Mouse (Mus musculus): ENCODE results near the gene Lefty1. TPM values are rescaled to one million over a fixed set of nuclear protein-coding genes. Genes with fewer than 3 reads are reported as not detected.
"Not testable (repeated sequence)": the region's sequence is repeated elsewhere in the genome, so short reads cannot be mapped to it uniquely, and the experiment has no call there.

Lefty1 gene
- total RNA-seq, 2 experiments from 2014 or later = 0.96 to 1.5 TPM

DNA sequence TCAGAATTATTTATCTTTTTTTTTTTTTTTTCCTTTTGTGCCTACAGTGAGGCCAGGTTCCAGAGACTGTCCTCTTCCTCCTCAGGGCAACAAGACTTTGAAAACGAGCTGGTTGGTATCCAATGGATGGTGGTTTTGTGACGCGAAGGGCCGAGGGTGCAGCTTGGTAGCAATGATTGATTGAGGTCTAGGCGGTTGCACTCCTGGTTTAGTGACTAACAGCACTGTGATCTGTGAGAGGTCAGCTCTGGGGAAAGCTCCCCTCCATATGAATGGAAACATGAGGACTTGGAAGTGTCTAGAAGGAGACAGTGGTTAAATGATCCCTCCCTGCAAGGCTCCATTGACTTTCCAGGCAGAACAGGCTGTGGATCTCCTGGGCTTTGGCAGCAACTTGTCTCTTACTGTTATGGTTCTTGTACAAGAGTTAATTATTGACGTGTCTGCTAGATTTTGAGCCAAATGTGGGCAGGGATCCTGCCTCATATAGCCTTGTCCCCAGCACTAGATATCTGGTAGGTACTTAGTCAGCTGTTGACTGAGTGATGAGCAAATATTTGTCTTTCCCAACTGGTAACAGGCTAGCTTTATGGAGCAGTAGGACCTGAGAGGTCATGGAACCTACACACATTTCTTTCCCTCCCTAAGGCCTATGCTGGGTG, 17.4 kb downstream of the Lefty1 start:
- DNase-seq (ENCODE audit: low spot score in 2 of 2) = no peak

DNA sequence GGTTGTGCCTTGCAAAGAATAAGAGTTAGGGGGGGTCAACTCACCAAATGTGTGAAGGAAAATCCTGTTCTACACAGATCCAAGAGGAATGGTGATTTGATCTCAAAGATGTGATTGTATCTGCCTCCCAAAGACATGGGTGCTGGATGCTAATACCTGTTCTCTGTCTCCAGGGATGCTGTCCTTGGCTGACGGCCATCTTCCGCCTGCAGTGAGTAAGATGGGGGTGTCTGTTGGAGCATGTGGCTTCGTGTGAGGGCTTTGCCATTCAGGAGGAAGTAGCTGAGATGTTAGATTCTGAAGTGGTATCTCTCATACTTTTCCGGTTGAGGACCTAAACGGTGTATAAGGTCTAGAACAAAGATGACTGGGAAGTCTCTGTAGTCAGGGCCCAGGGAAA, 18.0 kb downstream of the Lefty1 start:
- no peak for DNase-seq (ENCODE audit: low spot score in 2 of 2)

DNA sequence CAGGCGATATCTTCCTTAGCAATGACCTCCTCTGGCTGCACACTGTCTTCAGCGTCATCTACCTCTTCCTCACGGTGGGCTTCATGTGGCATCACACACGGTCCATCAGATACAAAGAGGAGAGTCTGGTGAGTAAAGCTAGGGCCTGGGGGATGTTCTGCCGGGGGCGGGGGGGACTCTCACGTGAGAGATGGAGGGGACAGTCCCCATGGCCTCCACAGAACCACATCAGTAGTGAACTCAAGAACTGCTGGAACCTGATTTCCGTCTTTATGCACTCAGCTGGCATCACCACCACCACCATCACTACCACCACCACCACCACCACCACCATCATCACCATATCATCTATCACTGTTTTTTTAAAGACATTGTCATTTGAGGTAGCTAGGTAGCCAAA, 21.6 kb downstream of the Lefty1 start:
- no peak for DNase-seq (ENCODE audit: low spot score in 2 of 2)

DNA sequence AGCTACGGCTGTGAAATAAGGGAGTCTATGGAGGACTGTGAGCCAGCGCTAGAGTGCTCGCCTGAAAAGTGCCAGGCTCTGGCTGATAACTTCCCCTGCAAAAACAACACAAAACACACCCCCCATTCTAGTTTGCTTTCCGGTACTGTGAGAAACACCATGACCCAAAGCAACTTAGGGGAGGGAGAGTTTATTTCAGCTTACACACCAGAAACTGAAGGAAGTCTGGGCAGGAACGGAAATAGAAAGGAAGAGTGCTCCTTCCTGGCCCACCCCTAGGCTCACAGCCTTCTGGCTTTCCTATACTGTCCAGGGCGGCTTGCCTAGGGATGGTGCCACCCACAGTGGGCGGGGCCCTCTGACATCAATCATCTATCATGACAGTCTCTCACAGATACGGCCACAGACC, 22.2 kb downstream of the Lefty1 start:
- no peak for DNase-seq (ENCODE audit: low spot score in 2 of 2)

DNA sequence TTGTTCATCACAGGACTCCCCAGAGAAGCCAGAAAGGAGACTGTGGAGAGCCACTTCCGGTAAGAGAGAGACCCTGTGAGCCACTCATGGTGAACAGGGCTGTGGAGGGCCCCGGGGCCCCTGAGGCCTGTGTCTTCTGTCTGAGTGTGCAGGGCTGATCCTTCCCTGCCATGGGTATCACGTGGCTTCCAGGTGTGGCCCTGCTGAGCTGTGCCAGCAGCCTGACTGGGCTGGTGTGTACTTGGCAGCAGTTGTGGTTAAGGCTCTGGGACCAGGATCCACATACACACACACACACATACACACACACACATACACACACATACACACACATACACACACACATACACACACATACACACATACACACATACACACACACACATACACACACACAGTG, 23.2 kb downstream of the Lefty1 start:
- no peak for DNase-seq (ENCODE audit: low spot score in 2 of 2)

DNA sequence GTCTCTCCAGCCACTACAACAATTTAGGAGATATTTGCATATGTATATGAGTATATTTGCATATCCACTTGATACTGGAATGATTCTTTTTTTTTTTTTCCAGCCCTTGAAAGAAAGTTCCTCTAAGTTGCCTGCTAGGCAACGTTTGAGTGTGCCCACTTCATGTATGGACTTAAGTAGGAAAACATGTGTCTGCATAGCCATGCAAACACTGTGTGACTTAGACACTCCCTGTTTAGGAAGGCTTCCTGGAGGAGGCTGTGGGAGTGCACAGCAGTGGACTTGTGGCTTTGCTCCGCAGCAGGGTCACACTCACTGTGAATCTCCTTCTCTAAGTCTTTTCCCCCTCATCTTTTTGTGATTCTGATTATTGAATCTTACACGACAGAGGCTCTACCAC, 24.0 kb downstream of the Lefty1 start:
- DNase-seq (ENCODE audit: low spot score in 2 of 2) = no peak

DNA sequence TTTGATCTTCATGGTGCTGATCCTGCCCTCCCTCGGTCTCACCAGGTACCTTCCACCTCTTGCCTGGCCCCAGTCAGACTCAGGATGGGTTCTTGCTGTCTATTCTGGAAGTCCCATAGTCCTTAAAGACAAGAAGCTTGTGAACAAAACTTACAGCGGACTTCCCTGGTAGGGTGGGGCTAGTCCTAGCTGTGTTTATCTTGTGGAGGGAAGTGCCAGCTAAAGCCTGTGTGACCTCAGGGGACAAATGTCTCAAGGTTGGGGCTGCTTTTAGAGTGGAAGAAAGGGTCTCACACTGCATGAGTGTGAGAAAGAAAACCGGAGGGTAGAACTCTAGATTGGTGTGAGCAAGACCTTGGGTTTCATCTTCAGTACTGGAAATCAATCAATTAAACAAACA, 31.0 kb downstream of the Lefty1 start:
- DNase-seq (ENCODE audit: low spot score in 2 of 2) = no peak

DNA sequence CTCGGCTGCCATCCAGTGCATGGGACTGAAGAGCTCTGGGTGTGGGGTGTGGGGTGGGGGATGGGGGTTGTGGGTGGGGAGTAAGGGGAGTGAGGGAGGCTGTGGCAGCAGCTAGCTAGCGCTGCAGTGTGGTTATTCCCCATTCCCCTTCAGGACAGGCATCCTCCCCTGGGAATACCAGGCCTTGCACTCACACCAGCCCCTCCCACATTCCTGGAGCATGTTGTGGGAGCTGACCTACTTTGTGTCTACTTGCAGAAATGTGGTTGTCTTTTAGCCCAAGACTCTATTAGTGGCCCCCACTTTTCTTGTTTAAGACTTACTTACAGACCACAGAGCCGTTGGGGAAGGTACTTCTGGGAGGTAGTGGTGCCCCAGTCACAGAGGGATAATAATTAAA, 31.7 kb downstream of the Lefty1 start:
- DNase-seq (ENCODE audit: low spot score in 2 of 2) = peak in 1 of 2 experiments; percentile 45

DNA sequence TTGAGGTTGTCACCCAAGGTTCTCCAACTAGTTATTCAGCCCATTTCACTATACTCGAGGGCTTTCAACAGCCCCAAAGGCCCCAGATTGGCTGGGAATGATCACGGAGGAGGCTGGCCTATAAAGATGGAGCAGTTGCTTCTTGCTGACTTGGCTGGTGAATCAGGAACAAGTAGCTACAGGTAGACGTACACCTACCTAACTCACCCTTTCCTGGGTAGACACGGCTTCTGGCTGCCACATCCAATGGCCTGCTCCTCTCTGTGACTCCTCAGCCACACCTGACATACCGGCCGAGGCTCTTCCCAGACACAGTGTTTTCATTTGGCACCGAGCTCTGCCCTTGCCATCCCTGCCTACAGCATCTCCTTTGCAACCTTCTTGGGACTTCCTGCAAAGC, 32.4 kb downstream of the Lefty1 start:
- DNase-seq (ENCODE audit: low spot score in 2 of 2) = no peak

DNA sequence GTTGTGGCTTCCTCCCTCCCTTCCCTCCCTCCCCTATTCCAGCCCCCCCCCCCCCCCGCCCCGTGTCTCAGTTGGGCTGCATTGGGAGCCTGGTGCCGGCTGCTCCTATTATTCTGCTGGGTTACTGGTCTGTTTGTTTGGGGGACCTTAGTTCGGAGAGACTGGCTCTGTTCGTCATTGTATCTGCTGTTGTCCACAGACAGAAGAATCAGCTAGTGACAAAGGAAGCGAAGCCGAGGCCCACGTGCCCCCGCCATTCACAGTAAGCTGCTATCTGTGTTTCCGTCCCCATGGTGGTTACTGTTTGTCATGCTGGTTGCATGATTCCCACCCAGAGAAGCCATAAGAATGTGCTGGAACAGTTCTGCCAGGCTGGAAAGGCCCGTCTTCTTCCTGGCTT, 38.1 kb downstream of the Lefty1 start:
- no peak for DNase-seq (ENCODE audit: low spot score in 2 of 2)

DNA sequence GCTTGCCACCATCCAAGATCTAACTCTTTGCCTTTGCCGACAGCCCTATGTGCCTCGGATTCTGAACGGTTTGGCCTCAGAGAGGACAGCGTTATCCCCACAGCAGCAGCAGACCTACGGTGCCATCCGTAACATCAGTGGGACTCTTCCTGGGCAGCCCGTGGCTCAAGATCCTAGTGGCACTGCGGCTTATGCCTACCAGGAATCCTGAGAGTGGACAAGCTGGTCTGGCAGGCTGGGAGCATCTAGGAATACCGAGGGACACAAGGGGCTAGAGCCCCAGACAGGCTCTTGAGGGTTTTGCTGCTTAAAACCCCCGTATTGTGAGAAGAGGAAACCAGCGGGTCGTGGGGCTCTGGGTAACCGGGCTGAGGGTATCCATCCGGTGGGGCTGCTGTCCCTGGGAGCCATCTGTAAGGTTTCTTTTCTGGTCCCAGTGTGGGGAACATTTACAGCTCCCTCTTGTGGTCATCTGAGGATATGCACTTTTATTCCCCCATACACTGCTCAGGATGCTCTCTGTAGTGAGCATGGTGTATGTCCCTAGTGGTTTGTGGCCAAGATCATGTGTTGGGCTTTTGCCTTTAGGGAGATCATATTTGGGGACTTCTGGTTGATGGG, 39.4 kb downstream of the Lefty1 start:
- no peak for DNase-seq (ENCODE audit: low spot score in 2 of 2)

DNA sequence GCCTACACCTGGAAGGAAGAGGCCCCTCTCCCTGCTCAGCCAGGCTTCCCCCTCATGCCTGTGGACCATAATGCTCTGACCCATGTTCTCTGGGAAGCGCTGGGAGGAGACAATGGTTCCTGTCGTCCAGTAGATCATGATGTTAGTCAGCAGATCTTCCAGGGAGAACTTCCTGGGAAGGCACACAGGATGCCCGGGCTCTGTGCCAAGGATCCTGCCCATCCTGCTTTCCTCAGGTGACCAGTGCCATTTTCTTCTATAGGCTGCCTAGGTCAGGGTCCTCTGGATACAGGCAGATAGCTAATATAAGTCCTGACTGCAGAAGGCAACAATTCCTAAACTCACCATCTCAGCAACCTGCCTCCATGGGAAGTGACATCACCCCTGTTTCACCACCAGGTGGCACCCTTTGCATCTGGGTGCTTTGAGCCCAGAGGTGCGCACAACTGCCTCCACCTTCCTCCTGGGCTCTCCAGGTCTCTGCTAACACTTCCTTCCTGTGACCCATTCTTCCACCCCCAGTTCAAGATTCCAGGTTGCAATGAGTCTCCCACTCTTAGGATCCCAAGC, 41.4 kb downstream of the Lefty1 start:
- no peak for DNase-seq (ENCODE audit: low spot score in 2 of 2)

DNA sequence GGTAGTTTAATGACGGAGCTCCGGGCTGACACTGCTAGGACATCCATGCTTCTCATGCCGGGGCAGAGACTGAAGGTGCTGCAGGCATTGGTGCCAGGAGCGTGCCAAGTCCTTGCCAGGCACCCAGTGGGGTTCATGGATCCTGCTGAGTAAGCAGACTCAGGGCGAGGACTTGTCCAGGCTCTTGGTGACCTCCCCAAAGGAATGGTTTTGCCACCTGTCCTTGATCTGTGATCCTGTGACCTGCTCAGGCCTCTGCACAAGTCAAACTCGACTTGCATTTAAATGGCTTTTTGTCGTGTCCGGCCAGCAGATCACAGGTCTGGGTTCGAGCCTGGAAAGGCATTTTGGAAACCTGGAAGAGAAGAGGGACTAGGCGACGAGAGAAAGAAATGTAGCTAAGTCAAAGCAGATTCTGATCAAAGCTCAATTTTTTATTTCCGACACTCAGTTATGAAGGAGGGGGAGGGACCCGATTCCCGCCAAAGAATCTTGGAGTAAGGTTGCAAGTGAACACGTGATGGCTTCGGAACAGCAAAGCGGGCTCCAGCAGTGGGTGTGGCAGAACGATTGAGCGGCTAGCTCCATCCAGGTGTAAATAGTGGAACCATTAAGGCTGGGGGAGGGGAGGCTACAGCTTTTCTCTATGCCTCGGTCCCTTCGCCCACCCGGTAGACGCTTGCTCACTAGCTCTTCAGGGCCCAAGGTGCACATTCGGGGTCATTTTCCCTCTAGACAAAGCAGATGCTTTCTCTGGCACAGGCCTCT, 44.8 kb downstream of the Lefty1 start:
- no peak for DNase-seq (ENCODE audit: low spot score in 2 of 2)

DNA sequence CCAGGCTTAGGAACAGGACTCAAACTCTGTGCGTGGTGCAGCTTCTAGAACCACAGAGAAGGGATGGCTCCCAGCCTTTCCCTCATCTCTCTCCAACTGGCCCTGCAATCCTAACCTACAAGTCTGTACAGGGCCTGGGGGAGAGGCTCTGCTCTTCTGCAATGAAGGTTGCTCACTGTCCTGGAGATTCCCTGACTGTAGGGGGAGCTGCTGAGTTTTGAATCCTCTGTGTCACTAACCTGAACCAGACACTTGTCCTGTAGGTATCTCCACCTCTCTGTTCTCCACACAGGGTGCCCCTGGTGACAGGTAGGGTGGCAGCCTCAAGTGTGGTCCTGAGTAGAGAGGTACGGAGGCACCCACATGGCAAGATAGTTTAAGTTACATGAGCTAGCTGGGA, 45.6 kb downstream of the Lefty1 start:
- no peak for DNase-seq (ENCODE audit: low spot score in 2 of 2)

DNA sequence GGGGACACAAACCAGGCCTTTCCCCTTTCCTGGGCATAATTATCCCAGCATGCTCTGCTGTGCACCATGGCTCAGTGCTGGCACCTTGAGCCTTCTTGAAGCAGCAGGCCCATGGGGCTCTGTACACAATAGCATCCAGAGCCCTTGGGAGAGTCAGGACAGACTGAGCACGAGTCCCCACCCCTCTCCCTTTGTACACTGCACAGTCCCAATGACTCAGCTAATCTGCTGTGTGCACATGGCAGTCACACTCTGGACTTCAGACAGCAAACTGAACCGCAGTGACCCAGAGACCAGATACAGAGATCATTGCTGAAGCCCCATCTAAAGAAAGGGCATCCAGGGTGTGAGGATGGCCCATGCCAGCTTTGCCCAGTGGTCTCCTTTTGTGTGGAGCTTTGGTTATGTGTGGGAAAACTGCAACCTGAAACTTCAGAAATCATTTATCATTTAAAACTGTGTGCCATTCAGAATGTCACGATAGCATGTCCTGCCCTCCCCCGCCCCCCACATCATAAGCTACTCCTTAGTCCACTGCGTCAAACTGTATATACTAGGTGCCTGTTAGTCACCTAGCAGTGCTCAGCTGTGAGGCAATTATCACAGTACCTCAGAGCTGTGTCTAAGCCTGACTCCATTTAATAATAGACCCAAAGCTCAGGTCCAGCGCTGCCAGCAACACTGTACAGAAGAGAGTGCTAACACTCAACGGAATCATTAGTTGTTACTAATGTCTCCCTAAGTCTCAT, 46.6 kb downstream of the Lefty1 start:
- not testable (repeated sequence) for DNase-seq (ENCODE audit: low spot score in 2 of 2)

DNA sequence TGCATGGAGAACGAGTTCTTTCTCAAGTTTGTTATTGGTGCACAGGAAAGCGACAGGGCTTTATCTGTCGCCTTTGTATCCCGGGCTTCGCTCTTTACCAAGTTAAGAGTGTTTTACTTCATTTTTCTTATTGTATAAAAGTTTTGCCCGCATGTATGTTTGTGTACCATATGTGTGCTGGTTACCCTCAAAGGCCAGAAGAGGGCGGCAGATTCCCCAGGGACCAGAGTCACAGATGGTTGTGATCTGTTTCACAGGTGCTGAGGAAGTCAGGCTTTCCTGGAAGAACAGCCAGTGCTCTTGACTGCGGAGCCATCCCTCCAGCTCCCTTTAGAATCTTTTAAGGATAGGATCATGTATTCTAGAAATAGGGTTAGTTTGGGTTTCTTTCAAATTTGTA, 51.9 kb downstream of the Lefty1 start:
- no peak for DNase-seq (ENCODE audit: low spot score in 2 of 2)

DNA sequence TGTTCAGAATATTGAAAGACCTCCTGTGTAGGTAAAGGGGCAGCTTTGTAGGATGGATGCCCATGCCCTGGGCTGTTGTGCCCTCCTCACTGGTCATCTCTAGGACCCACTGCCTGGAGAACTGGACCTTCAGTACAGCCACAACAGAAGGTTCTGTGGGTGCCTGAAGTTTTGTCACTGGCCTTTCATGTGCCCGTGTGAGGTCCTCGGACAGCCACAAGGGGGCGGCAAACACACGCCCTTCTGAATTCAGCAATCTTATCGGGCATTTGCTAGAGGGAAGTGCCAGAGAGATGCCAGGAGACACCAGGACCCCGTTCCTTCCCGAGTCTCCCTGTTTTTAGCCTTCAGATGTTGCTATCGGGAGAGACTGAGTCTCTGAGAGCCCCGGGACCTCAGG, 52.9 kb downstream of the Lefty1 start:
- DNase-seq (ENCODE audit: low spot score in 2 of 2) = peak; percentile 63 to 70

All from gastrocnemius, postnatal 4 days (tissue).